Mouse (Mus musculus): Measurements from ENCODE around the gene Fam53a. TPM values are rescaled to one million over a fixed set of nuclear protein-coding genes. Genes with fewer than 3 reads are reported as not detected.

Gene Fam53a
- 10 to 100 TPM; 23.2 to 28.0 TPM for polyA plus RNA-seq (2017; shearing (Covaris generic))

- peak; percentile 87 for ATAC-seq
Measured at GRCm38 (mm10) chr5:33629301-33629987, at the start of gene Fam53a, which contains the start of gene Gm9903. TSS of gene Fam53a (minus strand) at chr5:33629635. TSS of gene Gm9903 (plus strand) at chr5:33629925.

GRCm38 (mm10) chr5:33678244-33678643 is 48.8 kb upstream of the Fam53a start:
- no peak for ATAC-seq

DNA sequence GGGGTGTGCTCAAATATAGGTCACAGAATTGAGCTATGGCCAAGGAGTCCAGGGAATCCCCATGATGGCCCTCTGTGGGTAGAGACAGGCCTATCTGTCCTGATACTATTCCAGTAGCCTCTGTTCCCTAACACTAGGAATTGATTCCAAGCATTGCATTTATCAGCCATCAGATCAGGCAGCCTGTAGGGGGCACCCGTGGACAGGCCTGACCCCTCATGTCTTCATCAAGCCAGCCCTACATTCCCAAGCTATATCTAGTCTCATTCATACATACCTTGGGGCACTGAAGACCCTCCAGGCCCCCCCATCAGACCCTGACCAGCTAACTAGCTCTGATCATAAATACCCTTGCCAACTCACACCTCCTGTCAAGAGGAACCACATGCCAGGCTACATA is 46.5 kb upstream of the Fam53a start:
- ATAC-seq: no peak

GRCm38 (mm10) chr5:33674439-33674838 is 45.0 kb upstream of the Fam53a start:
- no peak for ATAC-seq

DNA sequence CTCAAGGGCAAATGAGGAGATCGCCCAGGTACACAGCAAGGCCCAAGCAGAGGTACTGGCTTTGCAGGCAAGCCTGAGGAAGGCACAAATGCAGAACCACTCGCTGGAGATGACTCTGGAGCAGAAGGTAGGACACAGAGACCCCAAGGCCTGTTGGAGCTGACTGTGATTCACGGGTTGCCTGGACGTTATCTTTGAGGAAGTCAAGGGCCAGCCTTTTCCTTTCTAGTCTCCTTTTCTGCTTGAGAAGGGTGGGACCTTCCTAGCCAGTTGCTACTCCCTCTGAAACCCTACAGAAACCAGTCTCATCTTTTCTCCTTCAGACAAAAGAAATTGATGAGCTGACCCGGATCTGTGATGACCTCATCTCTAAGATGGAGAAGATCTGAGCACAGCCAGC is 42.2 kb upstream of the Fam53a start:
- ATAC-seq: no peak

GRCm38 (mm10) chr5:33668223-33668622 is 38.8 kb upstream of the Fam53a start:
- ATAC-seq: no peak

DNA sequence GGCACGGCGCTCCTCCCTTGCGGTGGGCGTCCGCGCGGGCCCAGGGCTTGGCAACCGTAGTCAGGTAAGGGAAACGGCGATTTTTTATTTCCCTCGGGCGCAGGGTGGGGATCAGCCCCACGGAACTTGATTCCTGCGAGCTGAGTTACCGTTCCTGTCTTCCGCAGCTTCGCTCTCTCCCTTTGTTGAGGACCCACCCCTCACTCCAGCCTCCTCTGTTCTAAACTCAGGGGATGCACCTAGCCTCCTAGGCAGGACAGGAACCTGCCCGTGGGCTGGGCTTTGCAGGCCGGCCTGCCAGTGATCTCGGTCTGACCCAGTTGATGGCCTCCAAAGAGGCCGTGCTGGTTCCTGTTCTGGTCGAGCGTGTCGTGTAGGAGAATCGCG is 29.2 kb upstream of the Fam53a start:
- no peak for ATAC-seq

- ATAC-seq: peak; percentile 87
Measured at GRCm38 (mm10) chr5:33657787-33658663, 28.6 kb upstream of the Fam53a start, which contains the start of the genes Tacc3 and Tmem129. TSS of gene Tacc3 (plus strand) at chr5:33658128. TSS of gene Tmem129 (minus strand) at chr5:33658416.

- ATAC-seq: peak; percentile 44
Measured at GRCm38 (mm10) chr5:33657251-33657786, 27.9 kb upstream of the Fam53a start.

- no peak for ATAC-seq
Measured at GRCm38 (mm10) chr5:33656739-33657138, 27.3 kb upstream of the Fam53a start.

- no peak for ATAC-seq
Measured at GRCm38 (mm10) chr5:33655251-33655840, 25.9 kb upstream of the Fam53a start.

DNA sequence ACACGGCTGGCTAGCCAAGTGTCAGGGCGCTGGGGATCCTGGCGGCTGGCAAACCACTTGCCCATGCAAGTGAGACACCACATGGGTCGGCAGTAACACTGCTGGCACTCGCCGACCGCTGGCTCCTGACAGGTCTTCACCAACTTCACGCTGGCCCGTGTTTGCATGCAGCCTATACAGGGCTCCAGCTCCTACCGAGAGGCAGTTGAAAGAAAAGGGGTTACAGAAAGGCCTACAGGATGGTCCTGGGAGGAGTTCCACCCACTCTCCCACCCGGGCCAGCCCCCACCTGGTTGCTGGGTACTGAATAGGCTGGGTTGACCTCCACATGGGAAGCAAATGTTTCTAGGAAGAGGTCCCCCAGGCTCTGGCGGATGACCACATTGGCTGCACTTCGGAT is 25.0 kb upstream of the Fam53a start:
- no peak for ATAC-seq

DNA sequence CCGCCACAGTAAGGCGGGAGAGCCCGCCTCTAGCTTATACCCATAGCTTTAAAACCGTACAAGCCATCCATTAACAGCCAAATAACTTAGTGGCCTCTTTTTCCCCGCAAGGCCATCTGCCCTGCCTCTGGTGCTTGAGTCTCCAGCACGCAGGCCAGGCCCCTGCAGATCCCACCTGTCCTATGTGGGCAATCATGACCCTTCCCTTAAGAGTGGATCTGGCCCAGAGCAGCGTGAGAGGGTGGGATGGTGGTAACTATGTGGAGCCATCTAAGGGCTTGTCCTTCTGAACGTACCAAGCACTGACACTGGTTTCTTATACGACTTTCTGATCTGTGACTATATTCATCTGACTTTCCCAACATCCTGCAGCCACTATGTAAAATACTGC is 23.3 kb upstream of the Fam53a start:
- ATAC-seq: no peak

GRCm38 (mm10) chr5:33651921-33652782 is 22.7 kb upstream of the Fam53a start, which contains the start of gene Slbp:
TSS of gene Slbp (minus strand) at chr5:33652574.
- ATAC-seq: peak; percentile 78

- no peak for ATAC-seq
Measured at GRCm38 (mm10) chr5:33651541-33651920, 22.1 kb upstream of the Fam53a start.

- ATAC-seq: no peak
Measured at GRCm38 (mm10) chr5:33651017-33651416, 21.6 kb upstream of the Fam53a start.

- peak; percentile 66 for ATAC-seq
Measured at GRCm38 (mm10) chr5:33640652-33641051, 11.2 kb upstream of the Fam53a start.

GRCm38 (mm10) chr5:33638826-33639225 is 9.4 kb upstream of the Fam53a start:
- ATAC-seq: no peak

GRCm38 (mm10) chr5:33637606-33638350 is 8.3 kb upstream of the Fam53a start:
- ATAC-seq: no peak

GRCm38 (mm10) chr5:33635361-33635760 is 5.9 kb upstream of the Fam53a start:
- ATAC-seq: no peak

DNA sequence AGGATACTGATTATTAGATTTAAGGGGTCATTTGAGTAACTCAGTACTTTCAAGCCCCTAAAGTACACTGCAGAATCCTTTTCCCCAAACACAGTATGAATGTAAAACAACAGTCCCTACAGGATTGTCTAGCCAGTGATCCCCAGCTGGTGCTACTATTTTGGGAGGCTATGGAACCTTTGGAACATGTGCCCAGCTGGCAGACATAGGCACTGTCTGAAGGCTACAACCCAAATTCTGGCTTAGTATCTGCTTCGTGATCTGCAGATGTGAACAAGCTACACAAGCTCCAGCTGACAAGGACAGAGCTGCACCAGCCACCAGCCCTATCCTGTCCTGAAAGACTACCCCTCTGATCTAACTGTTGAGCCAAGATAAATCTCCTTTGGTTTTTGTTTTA is 3.1 kb upstream of the Fam53a start:
- ATAC-seq: no peak

Measured in activated CD4-positive, CD25-positive, alpha-beta regulatory T cell, adult 4 months (primary cell).